Mouse (Mus musculus): ENCODE measurements around the gene Cemip. TPM values are rescaled to one million over a fixed set of nuclear protein-coding genes. Genes with fewer than 3 reads are reported as not detected.
A peak's percentile ranks its signal among the peaks of the same experiment; 100 is the strongest.

Gene Cemip
- polyA plus RNA-seq, 1 experiment from 2014 or later: 1.1 TPM

DNA sequence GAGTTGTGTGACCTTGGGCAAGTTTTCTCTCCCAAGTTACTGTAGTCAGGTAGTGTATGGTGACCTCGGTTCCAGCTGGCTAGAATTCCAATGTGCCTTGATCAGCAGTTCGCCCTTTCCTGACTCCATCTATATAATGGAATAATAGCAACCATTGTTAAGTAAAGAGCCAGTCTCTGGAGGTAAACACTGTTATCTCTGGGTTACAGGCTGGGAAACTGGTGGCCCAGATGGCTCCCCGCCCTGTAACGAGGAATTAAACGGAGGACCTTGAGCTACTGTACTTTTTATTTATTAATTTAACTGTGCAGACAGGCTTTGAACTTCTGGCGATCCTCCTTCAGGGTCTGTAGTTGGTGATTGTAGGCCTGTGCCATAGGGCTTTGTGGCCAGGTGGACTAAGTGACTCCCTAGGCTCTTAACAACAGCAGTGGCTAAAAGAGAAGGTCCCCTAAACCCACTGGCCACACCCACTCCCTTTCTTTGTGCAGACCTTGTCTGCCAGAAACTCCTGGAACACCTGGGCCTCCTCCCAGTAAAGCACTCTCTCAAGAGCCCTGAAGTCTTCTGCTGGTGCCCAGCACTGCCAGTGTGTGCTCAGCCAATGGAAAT is 201.3 kb downstream of the Cemip start:
- H3K36me3 ChIP-seq (ENCODE audit: control insufficient read depth, insufficient read depth, low read length): 0 out of 2 replicates have a peak, but pooled peaks cover 7% of the 10 kb centered on the region
- ATAC-seq (ENCODE audit: low read depth) (no peak), DNase-seq (ENCODE audit: low spot score) (no peak)
- H3K9ac ChIP-seq (ENCODE audit: low read depth, low read length): peak overlapping the region; percentile 90
- H3K27me3 ChIP-seq (replicated peaks; ENCODE audit: control insufficient read depth, insufficient read depth, low read length): no peaks in the 10 kb centered on the region
- 29% methylated on average over 6 of the region's 6 CpGs for WGBS
- H3K9me3 ChIP-seq (ENCODE audit: control insufficient read depth, low read length): no peaks in the 10 kb centered on the region
- H3K27ac ChIP-seq (replicated peaks; ENCODE audit: low read depth, low read length): peak overlapping the region; percentile 96
- H3K4me1 ChIP-seq (ENCODE audit: control insufficient read depth, insufficient read depth, low read length): peaks cover 31% of the 10 kb centered on the region
- peak overlapping the region; percentile 91 for H3K4me2 ChIP-seq (ENCODE audit: low read depth, low read length)
- H3K4me3 ChIP-seq (ENCODE audit: low read depth, low read length): peak overlapping the region; percentile 87

DNA sequence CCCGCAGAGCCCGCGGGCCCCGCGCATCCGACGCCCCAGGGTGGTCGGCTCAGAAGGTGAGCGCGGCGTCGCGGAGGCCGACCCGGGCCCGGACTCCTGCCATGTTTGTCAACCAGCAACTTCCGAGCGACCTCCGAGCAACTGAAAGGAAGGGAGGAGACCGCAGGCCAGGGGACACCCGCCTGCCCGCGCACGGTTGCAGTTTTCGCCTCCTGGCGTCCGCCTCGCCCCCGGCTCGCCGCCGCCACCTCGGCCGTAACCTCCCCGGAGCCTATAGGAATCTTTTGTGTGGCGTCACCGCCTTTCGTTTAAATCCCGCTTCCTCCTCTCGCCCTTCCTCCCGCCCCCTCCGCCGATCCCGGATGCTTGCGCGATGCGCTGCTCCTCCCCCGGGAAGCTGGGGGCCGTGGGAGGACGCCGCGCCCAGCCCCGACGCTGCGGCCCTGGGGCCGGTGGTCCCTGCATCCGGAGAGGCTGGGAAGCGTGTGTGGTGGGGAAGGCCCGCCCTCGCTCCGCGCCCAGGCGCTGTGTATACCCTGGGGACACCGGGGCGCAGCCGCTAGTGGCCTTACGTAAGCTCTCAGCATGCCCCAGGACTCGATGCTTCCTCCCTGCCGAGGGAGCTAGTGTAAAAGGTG is 202.2 kb downstream of the Cemip start, which contains the start of the genes Tlnrd1 and Mesd:
TSS of gene Tlnrd1 (minus strand) at position 285 of the 638 bp plus-strand sequence.
TSS of gene Mesd (plus strand) at position 446 of the 638 bp plus-strand sequence.
- ATAC-seq (ENCODE audit: low read depth): peak; percentile 84

GRCm38 (mm10) chr7:83883276-83884020 is 202.9 kb downstream of the Cemip start:
- H3K9me3 ChIP-seq (ENCODE audit: control insufficient read depth, low read length): no peaks in the 10 kb centered on the region
- peak overlapping the region; percentile 90 for H3K9ac ChIP-seq (ENCODE audit: low read depth, low read length)
- peak overlapping the region; percentile 96 for H3K27ac ChIP-seq (replicated peaks; ENCODE audit: low read depth, low read length)
- H3K4me2 ChIP-seq (ENCODE audit: low read depth, low read length): peak overlapping the region; percentile 91
- H3K4me1 ChIP-seq (ENCODE audit: control insufficient read depth, insufficient read depth, low read length): peaks cover 43% of the 10 kb centered on the region
- H3K27me3 ChIP-seq (replicated peaks; ENCODE audit: control insufficient read depth, insufficient read depth, low read length): no peaks in the 10 kb centered on the region
- H3K36me3 ChIP-seq (ENCODE audit: control insufficient read depth, insufficient read depth, low read length): peaks cover 8% of the 10 kb centered on the region; the same call in 1 of the 2 replicates
- peak; percentile 83 for DNase-seq (ENCODE audit: low spot score)
- under 1% methylated on average over 42 of the region's 91 CpGs for WGBS
- peak overlapping the region; percentile 87 for H3K4me3 ChIP-seq (ENCODE audit: low read depth, low read length)
- ATAC-seq (ENCODE audit: low read depth): peak; percentile 84

More for the DNA sequence above, 202.2 kb downstream of the Cemip start, which contains the start of the genes Tlnrd1 and Mesd:
- H3K9ac ChIP-seq (ENCODE audit: low read depth, low read length): peak within 1 kb of the TSS; percentile 90
- peak within 1 kb of the TSS; percentile 96 for H3K27ac ChIP-seq (replicated peaks; ENCODE audit: low read depth, low read length)
- peak within 1 kb of the TSS; percentile 91 for H3K4me2 ChIP-seq (ENCODE audit: low read depth, low read length)
- WGBS: 1% methylated on average over 29 of the region's 69 CpGs
- H3K27me3 ChIP-seq (replicated peaks; ENCODE audit: control insufficient read depth, insufficient read depth, low read length): no peaks in the 10 kb centered on the region
- 0 out of 2 replicates have a peak, but pooled peaks cover 7% of the 10 kb centered on the region for H3K36me3 ChIP-seq (ENCODE audit: control insufficient read depth, insufficient read depth, low read length)
- no peaks in the 10 kb centered on the region for H3K9me3 ChIP-seq (ENCODE audit: control insufficient read depth, low read length)
- DNase-seq (ENCODE audit: low spot score): peak; percentile 97
- H3K4me3 ChIP-seq (ENCODE audit: low read depth, low read length): peak within 1 kb of the TSS; percentile 87
- H3K4me1 ChIP-seq (ENCODE audit: control insufficient read depth, insufficient read depth, low read length): peaks cover 39% of the 10 kb centered on the region

Other genes starting within 250 kb of the Cemip start
- gene Tlnrd1, start 202.2 kb downstream of the Cemip start, polyA plus RNA-seq (2014; fragmentation: Nextera tagmentation; extraction: Ambion mirVana): 14.9 and 15.1 TPM in 2 replicates
- gene Mesd, start 202.0 kb downstream of the Cemip start, polyA plus RNA-seq (2014; fragmentation: Nextera tagmentation; extraction: Ambion mirVana): 84.2 and 89.3 TPM in 2 replicates
- 32.8 and 34.9 TPM in 2 replicates for gene Abhd17c, start 65.4 kb upstream of the Cemip start, polyA plus RNA-seq (2014; fragmentation: Nextera tagmentation; extraction: Ambion mirVana)